Mouse (Mus musculus): ENCODE measurements around the gene Hrct1.
A peak's percentile ranks its signal among the peaks of the same experiment; 100 is the strongest.

Hrct1 gene

DNA sequence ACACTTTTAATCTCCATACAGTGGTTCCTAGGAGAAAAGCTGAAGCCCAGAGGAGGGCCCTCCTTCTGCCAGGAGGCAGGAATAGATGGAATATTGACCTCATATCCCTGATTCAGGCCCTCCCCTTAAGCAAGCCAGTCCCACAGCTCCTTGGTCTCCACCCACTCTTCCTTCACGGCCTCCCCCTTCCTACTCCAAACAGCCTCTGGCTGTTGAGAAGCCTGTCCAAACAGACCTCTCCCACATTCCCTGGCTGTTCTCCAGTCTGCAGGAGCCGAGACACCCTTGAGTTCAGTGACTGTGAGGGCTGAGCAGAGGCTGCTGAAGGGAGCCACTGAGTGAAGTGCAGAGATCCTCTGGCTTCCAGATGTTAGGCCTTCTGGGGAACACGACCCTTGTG lies at the start of gene Hrct1:
Hrct1 (plus strand) TSS at position 194 of the 400 bp plus-strand sequence.
- no peak for DNase-seq

DNA sequence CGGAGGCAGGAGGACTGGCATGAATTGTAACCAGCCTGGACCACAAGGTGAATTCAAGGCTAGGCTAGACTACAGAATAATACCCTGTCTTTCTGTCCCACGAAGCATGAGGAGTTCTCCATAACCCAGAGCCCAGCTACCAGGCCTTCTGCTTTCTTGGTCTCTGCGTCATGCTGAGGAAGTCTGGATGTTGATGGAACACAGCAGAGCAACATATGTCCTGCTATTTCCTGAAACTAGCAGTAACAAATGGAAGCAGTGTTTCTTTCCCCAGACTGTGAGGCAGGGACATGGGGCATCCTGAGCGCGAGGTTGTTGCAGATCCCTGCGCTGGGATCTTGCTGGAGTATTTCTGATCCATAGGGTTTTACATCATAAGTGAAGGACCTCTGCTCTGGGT lies 48.4 kb upstream of the Hrct1 start:
- DNase-seq = no peak

GRCm38 (mm10) chr4:43679416-43680043 lies 47.5 kb upstream of the Hrct1 start:
- DNase-seq = no peak

GRCm38 (mm10) chr4:43690021-43690420 lies 37.0 kb upstream of the Hrct1 start:
- DNase-seq = no peak

DNA sequence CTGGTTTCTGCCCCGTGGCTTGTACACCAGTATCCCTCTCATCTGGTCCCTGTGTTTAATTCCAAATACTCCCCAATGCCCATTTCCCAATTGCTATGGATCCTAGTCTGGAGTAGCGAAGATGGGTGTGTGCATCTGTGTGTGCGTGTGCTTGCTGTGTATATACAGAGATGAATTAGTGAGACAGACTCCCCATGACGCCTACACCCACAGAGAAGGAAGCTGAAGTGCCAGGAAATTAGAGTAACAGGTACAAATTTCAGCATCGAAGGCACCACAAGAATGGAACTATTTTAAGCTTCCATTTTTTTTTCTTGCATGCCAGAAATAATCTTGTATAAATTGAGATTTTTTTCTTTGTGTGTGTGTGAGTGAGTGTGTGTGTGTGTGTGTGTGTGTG lies 36.0 kb upstream of the Hrct1 start:
- DNase-seq = no peak

- DNase-seq = no peak
These were observed 33.2 kb upstream of the Hrct1 start for GRCm38 (mm10) chr4:43693806-43694241.

GRCm38 (mm10) chr4:43694439-43695248 lies 32.3 kb upstream of the Hrct1 start:
- DNase-seq = no peak

DNA sequence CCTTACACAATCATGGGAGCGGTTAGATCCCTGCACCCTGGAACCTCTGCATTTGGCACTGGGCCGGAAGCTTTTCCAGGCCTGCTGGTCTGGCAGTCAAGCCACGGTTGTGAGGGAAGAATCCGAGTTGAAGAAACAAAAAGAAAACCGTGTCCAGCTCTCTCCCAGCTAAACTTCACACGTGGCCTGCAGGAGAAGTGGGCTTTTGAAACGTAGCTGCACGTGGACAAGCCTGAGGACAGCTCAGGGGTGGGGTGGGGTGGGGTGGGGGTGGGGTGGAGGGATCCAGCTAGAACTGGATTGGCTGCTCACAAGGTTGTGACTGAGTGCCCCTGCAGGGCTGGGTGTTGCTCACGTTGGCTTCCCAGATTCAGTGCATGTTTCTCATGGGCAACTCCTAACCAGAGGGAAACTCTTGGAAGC lies 31.7 kb upstream of the Hrct1 start:
- DNase-seq = no peak

GRCm38 (mm10) chr4:43696561-43696960 lies 30.4 kb upstream of the Hrct1 start:
- DNase-seq = no peak

- DNase-seq = no peak
These were observed 26.3 kb upstream of the Hrct1 start, which contains the start of gene Olfr70 for GRCm38 (mm10) chr4:43700707-43701106. Gene Olfr70, minus strand, starts transcription at chr4:43700807.

- no peak for DNase-seq
These were observed 23.5 kb upstream of the Hrct1 start for GRCm38 (mm10) chr4:43703439-43703838.

DNA sequence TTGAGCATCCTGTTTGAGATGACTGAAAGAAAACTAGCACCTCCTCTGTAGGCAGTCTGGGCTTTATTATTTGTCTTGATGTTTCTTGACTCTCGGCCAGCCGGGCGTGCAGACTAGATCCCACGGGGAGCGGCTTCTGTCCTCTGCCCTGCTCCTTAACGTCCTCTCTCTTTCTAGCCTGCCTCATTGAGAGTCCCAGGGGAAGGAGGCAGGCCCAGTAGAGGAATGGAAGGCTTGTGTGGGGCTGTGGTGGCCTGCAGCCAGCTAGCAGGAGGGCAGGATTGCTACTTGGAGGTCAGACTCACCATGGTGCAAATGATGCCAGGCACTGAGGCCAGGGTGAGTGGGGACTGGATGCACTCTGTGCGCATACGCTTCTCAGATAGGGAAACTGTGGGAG lies 23.1 kb upstream of the Hrct1 start:
- DNase-seq = no peak

GRCm38 (mm10) chr4:43705991-43706390 lies 21.0 kb upstream of the Hrct1 start:
- no peak for DNase-seq

DNA sequence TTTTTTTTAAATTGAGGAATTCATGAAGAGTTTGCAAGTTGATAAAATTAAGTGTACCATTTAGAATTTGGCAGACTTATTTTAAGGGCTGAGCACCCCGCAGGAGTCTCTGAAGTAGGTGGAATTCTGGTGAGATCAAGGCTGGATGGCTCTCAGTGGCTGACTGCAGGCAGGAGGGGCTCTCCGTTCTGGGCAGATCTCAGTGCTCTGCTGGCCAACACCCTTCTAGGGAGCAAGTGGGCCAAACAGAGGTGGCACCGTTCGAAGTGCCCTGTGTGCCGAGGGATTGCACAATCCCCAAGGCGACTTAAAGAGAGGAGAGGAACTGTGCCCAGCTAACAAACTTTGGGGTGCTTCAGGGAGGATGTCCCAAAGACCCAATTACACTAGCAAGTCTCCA lies 17.1 kb upstream of the Hrct1 start, which contains the start of gene Olfr71:
Olfr71 (minus strand) TSS at position 387 of the 400 bp plus-strand sequence.
- no peak for DNase-seq

DNA sequence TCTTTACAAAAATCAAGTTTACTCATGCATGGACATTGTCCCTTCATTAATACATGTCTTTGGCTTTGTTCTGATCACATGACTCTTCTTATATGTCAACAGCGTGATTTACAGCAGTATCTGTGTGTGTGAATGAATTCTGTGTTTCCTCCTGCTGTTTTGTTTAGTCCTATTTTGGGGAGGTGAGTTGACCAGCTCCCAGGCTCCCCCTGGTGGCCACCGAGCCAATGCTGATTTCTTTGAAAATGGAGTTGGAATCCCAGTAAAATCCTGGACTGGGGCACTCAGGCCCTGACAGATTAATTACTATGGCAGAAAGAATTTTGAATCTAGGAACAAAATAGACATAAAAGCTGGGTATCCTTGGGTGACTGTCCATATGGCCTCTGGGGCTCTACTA lies 15.2 kb upstream of the Hrct1 start:
- peak; percentile 77 for DNase-seq

- no peak for DNase-seq
These were observed 13.3 kb upstream of the Hrct1 start for GRCm38 (mm10) chr4:43713652-43714219.

DNA sequence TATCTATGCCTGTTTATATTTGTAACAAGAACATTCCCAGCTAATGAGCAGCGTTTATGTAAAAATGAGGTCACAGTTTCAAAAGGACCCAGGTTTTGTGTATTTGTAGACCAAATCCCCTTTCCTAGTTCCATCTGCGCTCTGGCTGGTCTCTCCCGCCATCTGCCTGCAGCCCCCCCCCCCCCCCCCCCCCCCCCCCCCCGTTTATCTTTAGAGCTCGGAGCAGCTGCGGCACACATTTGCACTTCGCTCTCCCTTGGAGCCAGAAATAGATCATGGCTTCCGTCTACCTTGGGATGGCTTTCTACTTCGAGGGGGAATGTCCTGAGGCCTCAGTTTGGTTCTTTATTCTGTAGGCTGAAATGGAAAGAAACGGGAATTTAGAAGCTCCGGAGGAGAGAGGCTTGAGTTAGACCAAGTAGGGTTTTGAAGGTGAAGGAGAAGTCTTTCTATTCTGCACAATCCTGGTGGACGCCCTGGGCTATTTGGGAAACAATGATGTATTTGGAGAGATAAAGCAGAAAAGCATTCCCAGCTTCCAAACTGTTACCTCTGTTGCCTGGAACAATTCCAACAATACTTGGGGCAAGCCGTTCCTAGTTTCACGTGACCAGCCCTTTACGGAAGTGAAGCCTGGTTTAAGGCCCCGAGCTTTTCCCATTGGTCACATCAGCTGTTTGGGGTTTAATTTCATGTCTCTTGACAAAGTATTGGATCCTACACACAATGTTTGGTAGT lies 6.3 kb upstream of the Hrct1 start:
- no peak for DNase-seq

GRCm38 (mm10) chr4:43722191-43722590 lies 4.8 kb upstream of the Hrct1 start:
- no peak for DNase-seq

DNA sequence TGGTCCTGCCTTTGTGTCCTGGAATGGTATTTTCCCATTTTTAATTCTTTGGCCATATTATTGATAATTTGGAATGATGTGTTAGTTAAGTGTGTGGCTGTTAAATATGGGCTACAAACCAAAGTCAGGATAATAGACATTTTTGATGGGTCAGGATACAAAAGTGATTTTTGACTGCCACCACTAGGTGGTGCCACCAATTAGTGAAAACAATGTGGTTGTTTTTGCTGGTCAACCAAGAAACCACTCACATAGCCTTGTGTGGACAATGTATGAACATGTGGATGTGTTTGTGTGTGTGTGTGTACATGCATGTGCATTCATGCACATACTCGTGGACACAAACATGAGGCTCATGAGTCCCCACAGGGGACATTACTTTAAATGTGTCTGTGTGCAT lies 2.2 kb upstream of the Hrct1 start:
- peak; percentile 77 for DNase-seq

GRCm38 (mm10) chr4:43726228-43726993 lies 577 bp upstream of the Hrct1 start:
- DNase-seq = no peak

- DNase-seq = no peak
These were observed 959 bp downstream of the Hrct1 start for GRCm38 (mm10) chr4:43727718-43728575.

Measured in embryo, embryonic 11 days (tissue).